Mouse (Mus musculus): ENCODE data around the gene Ntf5. TPM values are rescaled to one million over a fixed set of nuclear protein-coding genes. Genes with fewer than 3 reads are reported as not detected.
"Not testable (repeated sequence)": the region's sequence is repeated elsewhere in the genome, so short reads cannot be mapped to it uniquely, and the experiment has no call there.

The Ntf5 gene
- total RNA-seq, 4 experiments from 2014 or later: 0.36 to 0.39 TPM; not detected in 2

GRCm38 (mm10) chr7:45461781-45462180 lies 48.3 kb downstream of the Ntf5 start:
- no peak for DNase-seq (ENCODE audit: low spot score in 2 of 2)

GRCm38 (mm10) chr7:45462325-45462724 lies 48.8 kb downstream of the Ntf5 start:
- no peak for DNase-seq (ENCODE audit: low spot score in 2 of 2)

GRCm38 (mm10) chr7:45462868-45463267 lies 49.4 kb downstream of the Ntf5 start:
- DNase-seq (ENCODE audit: low spot score in 2 of 2): not testable (repeated sequence)

GRCm38 (mm10) chr7:45463987-45464778 lies 50.7 kb downstream of the Ntf5 start:
- DNase-seq (ENCODE audit: low spot score in 2 of 2): no peak

GRCm38 (mm10) chr7:45465112-45465511 lies 51.6 kb downstream of the Ntf5 start:
- DNase-seq (ENCODE audit: low spot score in 2 of 2): no peak

- no peak for DNase-seq (ENCODE audit: low spot score in 2 of 2)
Observed at GRCm38 (mm10) chr7:45465549-45465948, 52.1 kb downstream of the Ntf5 start.

GRCm38 (mm10) chr7:45466283-45467089 lies 53.0 kb downstream of the Ntf5 start, which contains the start of gene Bax:
TSS of gene Bax (minus strand) at chr7:45466898.
- peak; percentile 88 to 97 for DNase-seq (ENCODE audit: low spot score in 2 of 2)

Small RNA genes lying within 50 kb of the gene (microRNA-seq; reads per million reads assigned to microRNA genes)
- gene Gm22133: 0 reads per million in 2 experiments

Other genes starting within 250 kb of the Ntf5 start
- gene Slc17a7, start 249.7 kb upstream of the Ntf5 start, total RNA-seq (2022): 1,000 to 10,000 TPM; 1,001 to 1,087 (median 1,026) TPM
- gene Gfy, start 234.1 kb upstream of the Ntf5 start, total RNA-seq (2022): under 1 TPM in 1 of 4 experiments, not detected in 3; 0.34 TPM
- under 1 TPM in 1 of 4 experiments, not detected in 3; 0.80 TPM for gene Pth2, start 232.7 kb upstream of the Ntf5 start, total RNA-seq (2022)
- 1 to 10 TPM; 4.3 to 6.4 (median 5.4) TPM for gene Ccdc155, start 208.8 kb upstream of the Ntf5 start, total RNA-seq (2022)
- gene Dkkl1, start 201.5 kb upstream of the Ntf5 start, total RNA-seq (2022): 10 to 100 TPM; 23.1 to 31.5 (median 26.8) TPM
- gene Tead2, start 197.9 kb upstream of the Ntf5 start, total RNA-seq (2022): 1 to 10 TPM; 2.0 to 5.1 (median 3.0) TPM
- 10 to 100 TPM in 2 of 4 experiments, 1 to 10 TPM in 2; 5.0 to 18.9 (median 11.9) TPM for gene Cd37, start 174.6 kb upstream of the Ntf5 start, total RNA-seq (2022)
- gene Slc6a16, start 172.6 kb upstream of the Ntf5 start, total RNA-seq (2022): 1 to 10 TPM; 1.6 to 2.6 (median 2.1) TPM
- gene Slc6a21, start 136.2 kb upstream of the Ntf5 start, total RNA-seq (2022): under 1 TPM in 3 of 4 experiments, not detected in 1; 0.19 to 0.55 (median 0.34) TPM
- 10 to 100 TPM; 23.9 to 27.8 (median 25.1) TPM for gene Trpm4, start 79.9 kb upstream of the Ntf5 start, total RNA-seq (2022)
- 1 to 10 TPM in 1 of 4 experiments, under 1 TPM in 3; 0.26 to 1.1 (median 0.78) TPM for gene Hrc, start 78.4 kb upstream of the Ntf5 start, total RNA-seq (2022)
- gene Ppfia3, start 46.7 kb upstream of the Ntf5 start, total RNA-seq (2022): 100 to 1,000 TPM; 137 to 162 (median 150) TPM
- 100 to 1,000 TPM; 139 to 172 (median 159) TPM for gene Lin7b, start 43.1 kb upstream of the Ntf5 start, total RNA-seq (2022)
- gene Snrnp70, start 18.0 kb upstream of the Ntf5 start, total RNA-seq (2022): 100 to 1,000 TPM; 295 to 398 (median 356) TPM
- gene Kcna7, start 8.0 kb upstream of the Ntf5 start, total RNA-seq (2022): under 1 TPM in 1 of 4 experiments, not detected in 3; 0.14 TPM
- gene Lhb, start 7.1 kb downstream of the Ntf5 start, total RNA-seq (2022): not detected
- gene Gys1, start 21.1 kb downstream of the Ntf5 start, total RNA-seq (2022): 10 to 100 TPM; 14.7 to 16.4 (median 15.1) TPM
- 10 to 100 TPM; 30.0 to 37.5 (median 32.0) TPM for gene Ruvbl2, start 24.4 kb downstream of the Ntf5 start, total RNA-seq (2022)
- 100 to 1,000 TPM; 206 to 283 (median 229) TPM for gene Ftl1, start 46.2 kb downstream of the Ntf5 start, total RNA-seq (2022)
- 10 to 100 TPM; 57.8 to 78.7 (median 67.0) TPM for gene Bax, start 53.2 kb downstream of the Ntf5 start, total RNA-seq (2022)
- gene Tulp2, start 68.2 kb downstream of the Ntf5 start, total RNA-seq (2022): not detected
- gene Gm45808, start 73.1 kb downstream of the Ntf5 start, total RNA-seq (2022): 1 to 10 TPM in 3 of 4 experiments, not detected in 1; 1.9 to 3.2 (median 2.9) TPM
- 1 to 10 TPM; 5.9 to 7.0 (median 6.3) TPM for gene Dhdh, start 75.1 kb downstream of the Ntf5 start, total RNA-seq (2022)
- gene Nucb1, start 96.7 kb downstream of the Ntf5 start, total RNA-seq (2022): 100 to 1,000 TPM in 3 of 4 experiments, 10 to 100 TPM in 1; 97.8 to 121 (median 110) TPM
- 10 to 100 TPM; 16.0 to 27.0 (median 22.4) TPM for gene Ppp1r15a, start 112.6 kb downstream of the Ntf5 start, total RNA-seq (2022)
- 1 to 10 TPM; 3.0 to 5.1 (median 4.0) TPM for gene Plekha4, start 112.6 kb downstream of the Ntf5 start, total RNA-seq (2022)
- 1 to 10 TPM in 2 of 4 experiments, under 1 TPM in 1, not detected in 1; 0.72 to 2.6 (median 1.2) TPM for gene Hsd17b14, start 141.2 kb downstream of the Ntf5 start, total RNA-seq (2022)
- 10 to 100 TPM; 19.3 to 21.1 (median 19.9) TPM for gene Bcat2, start 156.5 kb downstream of the Ntf5 start, total RNA-seq (2022)
- gene Fgf21, start 201.8 kb downstream of the Ntf5 start, total RNA-seq (2022): not detected
- gene Fut1, start 203.6 kb downstream of the Ntf5 start, total RNA-seq (2022): under 1 TPM in 1 of 4 experiments, not detected in 3; 0.21 TPM
- gene Izumo1, start 208.1 kb downstream of the Ntf5 start, total RNA-seq (2022): not detected
- gene Rasip1, start 213.8 kb downstream of the Ntf5 start, total RNA-seq (2022): 1 to 10 TPM; 5.9 to 7.6 (median 6.6) TPM
- 1 to 10 TPM; 3.5 to 6.0 (median 5.6) TPM for gene Mamstr, start 226.3 kb downstream of the Ntf5 start, total RNA-seq (2022)

All from left cerebral cortex, adult 8-10 months (tissue).